Mouse (Mus musculus) limb, embryonic 13.5 days (tissue): ENCODE measurements around the gene Ccdc28a. TPM values are rescaled to one million over a fixed set of nuclear protein-coding genes. Genes with fewer than 3 reads are reported as not detected.
A peak's percentile ranks its signal among the peaks of the same experiment; 100 is the strongest.

Source experiments
- ATAC-seq: fragments of 200-750 bp; cut with Nextera tagmentation; 2 replicates; pipeline ENCODE4 v1.8.0; 2017; ENCODE audit warnings: low read depth, moderate number of reproducible peaks, moderate TSS enrichment; ENCODE audit not compliant: low FRiP score
- H3K27ac ChIP-seq: fragments of 300-500 bp; sonication (generic); 2 replicates; pipeline ENCODE4 v1.5.1; 2015; ENCODE audit warnings: inconsistent platforms, mild to moderate bottlenecking, moderate library complexity
- H3K27me3 ChIP-seq: fragments of 300-500 bp; sonication (generic); 2 replicates; pipeline ENCODE4 v1.6.1; 2015; ENCODE audit warnings: mild to moderate bottlenecking, inconsistent platforms
- H3K36me3 ChIP-seq: fragments of 300-500 bp; sonication (generic); 2 replicates; pipeline ENCODE4 v1.6.1; 2015; ENCODE audit warnings: inconsistent platforms, mild to moderate bottlenecking, moderate library complexity
- H3K4me1 ChIP-seq: fragments of 300-500 bp; sonication (generic); 2 replicates; pipeline ENCODE4 v1.6.1; 2015; ENCODE audit warnings: inconsistent platforms
- H3K4me2 ChIP-seq: fragments of 300-500 bp; sonication (generic); replicated peaks from 2 replicates; pipeline ENCODE4 v1.6.1; 2015; ENCODE audit warnings: inconsistent platforms, mild to moderate bottlenecking, moderate library complexity
- H3K4me3 ChIP-seq: fragments of 300-500 bp; sonication (generic); 2 replicates; pipeline ENCODE4 v1.5.1; 2015; ENCODE audit warnings: moderate library complexity, mild to moderate bottlenecking, inconsistent platforms
- H3K9ac ChIP-seq: fragments of 300-500 bp; sonication (generic); 2 replicates; pipeline ENCODE4 v1.6.1; 2015; ENCODE audit warnings: mild to moderate bottlenecking, inconsistent platforms
- H3K9me3 ChIP-seq: fragments of 300-500 bp; sonication (generic); 2 replicates; pipeline ENCODE4 v1.6.1; 2016; ENCODE audit warnings: inconsistent platforms
- WGBS: fragments of 180-500 bp; shearing (Covaris S2); methylation state at CpG from one replicate; pipeline ENCODE4 v1.1.7; 2015; 5-methylcytosine and 5-hydroxymethylcytosine counted together
- polyA plus RNA-seq: library from polyadenylated mRNA; unstranded; fragments of >200 nt; fragmentation: Nextera tagmentation; extraction: Ambion mirVana; gene quantifications from 2 replicates; pipeline ENCODE4 v1.2.1, GENCODE M21; 2015

The Ccdc28a gene
- polyA plus RNA-seq: 9.3 and 9.9 TPM in 2 replicates

GRCm38 (mm10) chr10:18234560-18235401, at the start of gene Ccdc28a:
Gene Ccdc28a (minus strand): TSS chr10:18234998.
- H3K4me3 ChIP-seq: peak within 1 kb of the TSS; percentile 65
- no peaks in the 10 kb centered on the region for H3K27me3 ChIP-seq
- ATAC-seq: peak; percentile 100
- H3K9ac ChIP-seq: peak within 1 kb of the TSS; percentile 68
- H3K4me1 ChIP-seq: peaks cover 6% of the 10 kb centered on the region
- no peaks in the 10 kb centered on the region for H3K9me3 ChIP-seq
- H3K4me2 ChIP-seq: peak within 1 kb of the TSS; percentile 84
- H3K27ac ChIP-seq: no peak within 1 kb of the TSS
- no peaks in the 10 kb centered on the region for H3K36me3 ChIP-seq
- 1% methylated on average over 41 of the region's 41 CpGs for WGBS

GRCm38 (mm10) chr10:18283991-18284390, 49.2 kb upstream of the Ccdc28a start:
- no peaks in the 10 kb centered on the region for H3K9me3 ChIP-seq
- no peaks in the 10 kb centered on the region for H3K36me3 ChIP-seq
- 81% methylated on average over 5 of the region's 5 CpGs for WGBS
- H3K27me3 ChIP-seq: no peaks in the 10 kb centered on the region
- H3K9ac ChIP-seq: no peak overlapping the region
- ATAC-seq: no peak
- H3K4me1 ChIP-seq: no peaks in the 10 kb centered on the region
- H3K4me3 ChIP-seq: no peak overlapping the region
- H3K4me2 ChIP-seq: no peak overlapping the region
- no peak overlapping the region for H3K27ac ChIP-seq

GRCm38 (mm10) chr10:18276090-18276734, 41.4 kb upstream of the Ccdc28a start:
- ATAC-seq: no peak
- H3K27me3 ChIP-seq: no peaks in the 10 kb centered on the region
- 87% methylated on average over 4 of the region's 4 CpGs for WGBS

GRCm38 (mm10) chr10:18251345-18251744, 16.5 kb upstream of the Ccdc28a start:
- no peak for ATAC-seq
- Histone ChIP-seq H3K4me1 (no peaks in the 10 kb centered on the region), H3K4me2 (no peak overlapping the region), H3K36me3 (no peaks in the 10 kb centered on the region), H3K4me3 (no peak overlapping the region), H3K27me3 (no peaks in the 10 kb centered on the region), H3K27ac (no peak overlapping the region), H3K9me3 (no peaks in the 10 kb centered on the region), H3K9ac (no peak overlapping the region)
- WGBS: 83% methylated on average over 4 of the region's 4 CpGs

More at GRCm38 (mm10) chr10:18276090-18276734, 41.4 kb upstream of the Ccdc28a start:
- Histone ChIP-seq H3K27ac (no peak overlapping the region), H3K9me3 (0 out of 2 replicates have a peak, but pooled peaks cover 1% of the 10 kb centered on the region), H3K9ac (no peak overlapping the region), H3K4me3 (no peak overlapping the region), H3K4me2 (no peak overlapping the region), H3K36me3 (no peaks in the 10 kb centered on the region), H3K4me1 (no peaks in the 10 kb centered on the region)

- Histone ChIP-seq H3K4me2 (no peak overlapping the region), H3K4me3 (no peak overlapping the region), H3K27ac (no peak overlapping the region), H3K4me1 (no peaks in the 10 kb centered on the region), H3K36me3 (no peaks in the 10 kb centered on the region), H3K27me3 (no peaks in the 10 kb centered on the region), H3K9me3 (no peaks in the 10 kb centered on the region), H3K9ac (no peak overlapping the region)
- WGBS: 45% methylated on average over 2 of the region's 2 CpGs
- ATAC-seq: no peak
These were observed 8.8 kb upstream of the Ccdc28a start for GRCm38 (mm10) chr10:18243614-18244013.

- WGBS: 89% methylated on average over 7 of the region's 7 CpGs
- no peak for ATAC-seq
- H3K4me1 ChIP-seq: peaks cover 6% of the 10 kb centered on the region
- no peak overlapping the region for H3K27ac ChIP-seq
- H3K36me3 ChIP-seq: no peaks in the 10 kb centered on the region
- no peak overlapping the region for H3K4me2 ChIP-seq
- no peaks in the 10 kb centered on the region for H3K9me3 ChIP-seq
- H3K9ac ChIP-seq: no peak overlapping the region
- H3K27me3 ChIP-seq: no peaks in the 10 kb centered on the region
- H3K4me3 ChIP-seq: no peak overlapping the region
These were observed 2.4 kb upstream of the Ccdc28a start for GRCm38 (mm10) chr10:18237191-18237590.

- no peak overlapping the region for H3K27ac ChIP-seq
- H3K27me3 ChIP-seq: no peaks in the 10 kb centered on the region
- H3K4me3 ChIP-seq: no peak overlapping the region
- 84% methylated on average over 5 of the region's 5 CpGs for WGBS
- H3K36me3 ChIP-seq: no peaks in the 10 kb centered on the region
- no peak overlapping the region for H3K4me2 ChIP-seq
- ATAC-seq: no peak
- H3K9me3 ChIP-seq: no peaks in the 10 kb centered on the region
- peaks cover 6% of the 10 kb centered on the region for H3K4me1 ChIP-seq
- H3K9ac ChIP-seq: no peak overlapping the region
These were observed 1.6 kb upstream of the Ccdc28a start for GRCm38 (mm10) chr10:18236328-18236927.

GRCm38 (mm10) chr10:18235402-18235747, 577 bp upstream of the Ccdc28a start:
- no peaks in the 10 kb centered on the region for H3K27me3 ChIP-seq
- H3K27ac ChIP-seq: no peak overlapping the region
- peak overlapping the region; percentile 65 for H3K4me2 ChIP-seq
- peak overlapping the region; percentile 65 for H3K4me3 ChIP-seq
- peaks cover 6% of the 10 kb centered on the region for H3K4me1 ChIP-seq
- H3K36me3 ChIP-seq: no peaks in the 10 kb centered on the region
- 13% methylated on average over 14 of the region's 14 CpGs for WGBS
- peak overlapping the region; percentile 68 for H3K9ac ChIP-seq
- no peaks in the 10 kb centered on the region for H3K9me3 ChIP-seq
- ATAC-seq: peak; percentile 66

- Histone ChIP-seq H3K9ac (no peak overlapping the region), H3K4me3 (peak overlapping the region; percentile 65; the same call in 1 of the 2 replicates), H3K4me2 (peak overlapping the region; percentile 84; the same call in 1 of the 2 replicates), H3K9me3 (no peaks in the 10 kb centered on the region), H3K27ac (no peak overlapping the region), H3K36me3 (no peaks in the 10 kb centered on the region), H3K4me1 (peaks cover 6% of the 10 kb centered on the region), H3K27me3 (no peaks in the 10 kb centered on the region)
- no peak for ATAC-seq
- 47% methylated on average over 3 of the region's 3 CpGs for WGBS
These were observed 907 bp downstream of the Ccdc28a start for GRCm38 (mm10) chr10:18233891-18234290.

- 83% methylated on average over 3 of the region's 3 CpGs for WGBS
- H3K9me3 ChIP-seq: no peaks in the 10 kb centered on the region
These were observed 10.4 kb downstream of the Ccdc28a start for GRCm38 (mm10) chr10:18224386-18224785.

GRCm38 (mm10) chr10:18219351-18219750, 15.4 kb downstream of the Ccdc28a start:
- H3K27me3 ChIP-seq: no peaks in the 10 kb centered on the region
- no peaks in the 10 kb centered on the region for H3K36me3 ChIP-seq
- ATAC-seq: no peak
- no peak overlapping the region for H3K4me3 ChIP-seq
- H3K9me3 ChIP-seq: no peaks in the 10 kb centered on the region
- H3K9ac ChIP-seq: no peak overlapping the region
- H3K27ac ChIP-seq: no peak overlapping the region
- 47% methylated on average over 10 of the region's 10 CpGs for WGBS
- H3K4me2 ChIP-seq: no peak overlapping the region
- no peaks in the 10 kb centered on the region for H3K4me1 ChIP-seq

More at GRCm38 (mm10) chr10:18224386-18224785, 10.4 kb downstream of the Ccdc28a start:
- Histone ChIP-seq H3K4me1 (no peaks in the 10 kb centered on the region), H3K4me2 (no peak overlapping the region), H3K9ac (no peak overlapping the region), H3K27me3 (no peaks in the 10 kb centered on the region), H3K36me3 (no peaks in the 10 kb centered on the region), H3K4me3 (no peak overlapping the region), H3K27ac (no peak overlapping the region)
- ATAC-seq: no peak

GRCm38 (mm10) chr10:18214124-18214523, 20.7 kb downstream of the Ccdc28a start:
- ATAC-seq: no peak
- no peak overlapping the region for H3K4me2 ChIP-seq
- H3K4me1 ChIP-seq: peaks cover 4% of the 10 kb centered on the region; the same call in 1 of the 2 replicates
- no peaks in the 10 kb centered on the region for H3K36me3 ChIP-seq
- H3K27me3 ChIP-seq: no peaks in the 10 kb centered on the region
- no peak overlapping the region for H3K9ac ChIP-seq
- H3K4me3 ChIP-seq: no peak overlapping the region
- no peak overlapping the region for H3K27ac ChIP-seq
- no peaks in the 10 kb centered on the region for H3K9me3 ChIP-seq
- WGBS: 75% methylated on average over 5 of the region's 5 CpGs
